Mouse (Mus musculus): ENCODE measurements around the gene Ifngr2. TPM values are rescaled to one million over a fixed set of nuclear protein-coding genes. Genes with fewer than 3 reads are reported as not detected.
A peak's percentile ranks its signal among the peaks of the same experiment; 100 is the strongest.

Ifngr2 gene
- polyA plus RNA-seq, 1 experiment, result 5.0 TPM

GRCm38 (mm10) chr16:91512161-91512787, 34.6 kb upstream of the Ifngr2 start:
- H3K9me3 ChIP-seq (replicated peaks; ENCODE audit: control insufficient read depth, insufficient read depth, low read length, poor library complexity, severe bottlenecking), result no peaks in the 10 kb centered on the region
- no peaks in the 10 kb centered on the region for H3K36me3 ChIP-seq (ENCODE audit: control insufficient read depth, insufficient read depth, low read length, poor library complexity, severe bottlenecking)
- no peaks in the 10 kb centered on the region for H3K27me3 ChIP-seq (ENCODE audit: control insufficient read depth, insufficient read depth, low read length, poor library complexity, severe bottlenecking)
- no peak overlapping the region for H3K4me3 ChIP-seq (ENCODE audit: low read depth, low read length)
- H3K4me1 ChIP-seq (ENCODE audit: control insufficient read depth, insufficient read depth, low read length), result no peaks in the 10 kb centered on the region
- no peak overlapping the region for H3K9ac ChIP-seq (ENCODE audit: low read depth, poor library complexity, severe bottlenecking)
- no peak overlapping the region for H3K27ac ChIP-seq (ENCODE audit: insufficient read depth, low read length)
- TF ChIP-seq CTCF (IDR thresholded peaks at IDR 0.05; ENCODE audit: low read depth, low read length), result peak; percentile 86
- no peak for TF ChIP-seq POLR2A (IDR thresholded peaks at IDR 0.05; ENCODE audit: insufficient read depth, low read length)

- H3K27me3 ChIP-seq (ENCODE audit: control insufficient read depth, insufficient read depth, low read length, poor library complexity, severe bottlenecking), result no peaks in the 10 kb centered on the region
- no peak overlapping the region for H3K9ac ChIP-seq (ENCODE audit: low read depth, poor library complexity, severe bottlenecking)
- TF ChIP-seq EP300 (IDR thresholded peaks at IDR 0.05; ENCODE audit: insufficient read depth, low read depth, low read length) (no peak), POLR2A (IDR thresholded peaks at IDR 0.05; ENCODE audit: insufficient read depth, low read length) (no peak), CTCF (IDR thresholded peaks at IDR 0.05; ENCODE audit: low read depth, low read length) (no peak)
- no peaks in the 10 kb centered on the region for H3K4me1 ChIP-seq (ENCODE audit: control insufficient read depth, insufficient read depth, low read length)
- H3K9me3 ChIP-seq (replicated peaks; ENCODE audit: control insufficient read depth, insufficient read depth, low read length, poor library complexity, severe bottlenecking), result no peaks in the 10 kb centered on the region
- H3K36me3 ChIP-seq (ENCODE audit: control insufficient read depth, insufficient read depth, low read length, poor library complexity, severe bottlenecking), result no peaks in the 10 kb centered on the region
- no peak overlapping the region for H3K27ac ChIP-seq (ENCODE audit: insufficient read depth, low read length)
- no peak overlapping the region for H3K4me3 ChIP-seq (ENCODE audit: low read depth, low read length)
These were observed 33.8 kb upstream of the Ifngr2 start for GRCm38 (mm10) chr16:91513099-91513498.

- TF ChIP-seq POLR2A (IDR thresholded peaks at IDR 0.05; ENCODE audit: insufficient read depth, low read length), result no peak
- no peak for TF ChIP-seq EP300 (IDR thresholded peaks at IDR 0.05; ENCODE audit: insufficient read depth, low read depth, low read length)
- no peak for TF ChIP-seq CTCF (IDR thresholded peaks at IDR 0.05; ENCODE audit: low read depth, low read length)
- Histone ChIP-seq H3K4me1 (ENCODE audit: control insufficient read depth, insufficient read depth, low read length) (no peaks in the 10 kb centered on the region), H3K9me3 (replicated peaks; ENCODE audit: control insufficient read depth, insufficient read depth, low read length, poor library complexity, severe bottlenecking) (no peaks in the 10 kb centered on the region), H3K4me3 (ENCODE audit: low read depth, low read length) (no peak overlapping the region), H3K27ac (ENCODE audit: insufficient read depth, low read length) (no peak overlapping the region), H3K9ac (ENCODE audit: low read depth, poor library complexity, severe bottlenecking) (no peak overlapping the region), H3K36me3 (ENCODE audit: control insufficient read depth, insufficient read depth, low read length, poor library complexity, severe bottlenecking) (no peaks in the 10 kb centered on the region), H3K27me3 (ENCODE audit: control insufficient read depth, insufficient read depth, low read length, poor library complexity, severe bottlenecking) (no peaks in the 10 kb centered on the region)
These were observed 29.9 kb upstream of the Ifngr2 start for GRCm38 (mm10) chr16:91517020-91517419.

- H3K36me3 ChIP-seq (ENCODE audit: control insufficient read depth, insufficient read depth, low read length, poor library complexity, severe bottlenecking), result no peaks in the 10 kb centered on the region
- H3K9me3 ChIP-seq (replicated peaks; ENCODE audit: control insufficient read depth, insufficient read depth, low read length, poor library complexity, severe bottlenecking), result no peaks in the 10 kb centered on the region
- TF ChIP-seq CTCF (IDR thresholded peaks at IDR 0.05; ENCODE audit: low read depth, low read length), result no peak
- TF ChIP-seq POLR2A (IDR thresholded peaks at IDR 0.05; ENCODE audit: insufficient read depth, low read length), result no peak
- no peak for TF ChIP-seq EP300 (IDR thresholded peaks at IDR 0.05; ENCODE audit: insufficient read depth, low read depth, low read length)
- no peak overlapping the region for H3K4me3 ChIP-seq (ENCODE audit: low read depth, low read length)
- H3K27me3 ChIP-seq (ENCODE audit: control insufficient read depth, insufficient read depth, low read length, poor library complexity, severe bottlenecking), result no peaks in the 10 kb centered on the region
- H3K9ac ChIP-seq (ENCODE audit: low read depth, poor library complexity, severe bottlenecking), result no peak overlapping the region
- H3K27ac ChIP-seq (ENCODE audit: insufficient read depth, low read length), result no peak overlapping the region
- no peaks in the 10 kb centered on the region for H3K4me1 ChIP-seq (ENCODE audit: control insufficient read depth, insufficient read depth, low read length)
These were observed 24.8 kb upstream of the Ifngr2 start for GRCm38 (mm10) chr16:91522040-91522439.

- H3K9ac ChIP-seq (ENCODE audit: low read depth, poor library complexity, severe bottlenecking), result no peak overlapping the region
- H3K4me1 ChIP-seq (ENCODE audit: control insufficient read depth, insufficient read depth, low read length), result no peaks in the 10 kb centered on the region
- TF ChIP-seq CTCF (IDR thresholded peaks at IDR 0.05; ENCODE audit: low read depth, low read length), result no peak
- no peak for TF ChIP-seq POLR2A (IDR thresholded peaks at IDR 0.05; ENCODE audit: insufficient read depth, low read length)
- no peak for TF ChIP-seq EP300 (IDR thresholded peaks at IDR 0.05; ENCODE audit: insufficient read depth, low read depth, low read length)
- H3K4me3 ChIP-seq (ENCODE audit: low read depth, low read length), result no peak overlapping the region
- no peaks in the 10 kb centered on the region for H3K9me3 ChIP-seq (replicated peaks; ENCODE audit: control insufficient read depth, insufficient read depth, low read length, poor library complexity, severe bottlenecking)
- H3K36me3 ChIP-seq (ENCODE audit: control insufficient read depth, insufficient read depth, low read length, poor library complexity, severe bottlenecking), result no peaks in the 10 kb centered on the region
- H3K27me3 ChIP-seq (ENCODE audit: control insufficient read depth, insufficient read depth, low read length, poor library complexity, severe bottlenecking), result no peaks in the 10 kb centered on the region
- no peak overlapping the region for H3K27ac ChIP-seq (ENCODE audit: insufficient read depth, low read length)
These were observed 24.2 kb upstream of the Ifngr2 start for GRCm38 (mm10) chr16:91522479-91523309.

- H3K9me3 ChIP-seq (replicated peaks; ENCODE audit: control insufficient read depth, insufficient read depth, low read length, poor library complexity, severe bottlenecking), result no peaks in the 10 kb centered on the region
- H3K27ac ChIP-seq (ENCODE audit: insufficient read depth, low read length), result no peak overlapping the region
- no peak overlapping the region for H3K4me3 ChIP-seq (ENCODE audit: low read depth, low read length)
- no peaks in the 10 kb centered on the region for H3K4me1 ChIP-seq (ENCODE audit: control insufficient read depth, insufficient read depth, low read length)
- no peaks in the 10 kb centered on the region for H3K27me3 ChIP-seq (ENCODE audit: control insufficient read depth, insufficient read depth, low read length, poor library complexity, severe bottlenecking)
- no peak for TF ChIP-seq POLR2A (IDR thresholded peaks at IDR 0.05; ENCODE audit: insufficient read depth, low read length)
- no peak for TF ChIP-seq EP300 (IDR thresholded peaks at IDR 0.05; ENCODE audit: insufficient read depth, low read depth, low read length)
- no peak for TF ChIP-seq CTCF (IDR thresholded peaks at IDR 0.05; ENCODE audit: low read depth, low read length)
- H3K36me3 ChIP-seq (ENCODE audit: control insufficient read depth, insufficient read depth, low read length, poor library complexity, severe bottlenecking), result no peaks in the 10 kb centered on the region
- no peak overlapping the region for H3K9ac ChIP-seq (ENCODE audit: low read depth, poor library complexity, severe bottlenecking)
These were observed 22.7 kb upstream of the Ifngr2 start for GRCm38 (mm10) chr16:91524206-91524605.
